Comparison of ENCODE assay signal across 8 mouse cellular contexts in genomic region chr1:100556937-100557336, GRCm38 (mm10).
DNase-seq lines count a peak whose midpoint lies in the region; ATAC-seq and TF ChIP-seq lines count a peak whose summit lies in the region.

No protein-coding gene starts in this region.

- ATAC-seq in lung, embryonic 14.5 days (ENCODE audit: insufficient read depth) = no peak

- no peaks in the 10 kb centered on the region for H3K4me1 ChIP-seq in lung, embryonic 14.5 days (ENCODE audit: insufficient read depth)
- H3K4me1 ChIP-seq in embryonic fibroblast, embryonic 13.5 days (ENCODE audit: control insufficient read depth, insufficient read depth, low read length) = no peaks in the 10 kb centered on the region

- H3K27ac ChIP-seq in lung, embryonic 14.5 days (ENCODE audit: low read depth) = no peak overlapping the region
- H3K27ac ChIP-seq in embryonic fibroblast, embryonic 13.5 days (ENCODE audit: insufficient read depth, low read length) = no peak overlapping the region

- no peak for TF ChIP-seq POLR2A in embryonic fibroblast, embryonic 13.5 days (IDR thresholded peaks at IDR 0.05; ENCODE audit: low read depth, low read length)

- 31% methylated on average over 2 of the region's 2 CpGs for WGBS in lung, embryonic 14.5 days

- no peak overlapping the region for H3K4me3 ChIP-seq in lung, embryonic 14.5 days (ENCODE audit: low read depth, low read length)
- H3K4me3 ChIP-seq in embryonic fibroblast, embryonic 13.5 days (ENCODE audit: insufficient read depth, low read length) = no peak overlapping the region

- TF ChIP-seq CTCF in lung, embryonic 14.5 days (IDR thresholded peaks at IDR 0.05; ENCODE audit: low read depth) = peak; percentile 47
- TF ChIP-seq CTCF in embryonic fibroblast, embryonic 13.5 days (IDR thresholded peaks at IDR 0.05; ENCODE audit: borderline replicate concordance, insufficient read depth, low read length) = peak; percentile 39; the same call in 1 of the 2 replicates

- intact Hi-C loops in left cerebral cortex, postnatal 4 days (cut with DNase I) = no loop called here

- no peak overlapping the region for H3K4me2 ChIP-seq in lung, embryonic 14.5 days

- DNase-seq in adrenal gland, postnatal 25 days = peak; percentile 12
- DNase-seq in adrenal gland, adult 18-20 months (ENCODE audit: low spot score in 2 of 2) = no peak
- DNase-seq in lung, embryonic 14.5 days = peak; percentile 19
- DNase-seq in lung, postnatal 36 days = no peak
- peak; percentile 46 for DNase-seq in left cerebral cortex, postnatal 4 days
- no peak for DNase-seq in c-Kit-positive CD71-positive TER-119-positive erythroid progenitor cells, embryonic 14.5 days (ENCODE audit: low spot score)
- DNase-seq in cerebellum, adult 11-12 months = no peak

- H3K9me3 ChIP-seq in lung, embryonic 14.5 days (ENCODE audit: low read depth, low read length) = no peaks in the 10 kb centered on the region

- no peaks in the 10 kb centered on the region for H3K36me3 ChIP-seq in lung, embryonic 14.5 days (ENCODE audit: insufficient read depth)

- H3K27me3 ChIP-seq in lung, embryonic 14.5 days (ENCODE audit: insufficient read depth, low read length) = no peaks in the 10 kb centered on the region

- no peak overlapping the region for H3K9ac ChIP-seq in lung, embryonic 14.5 days

Comparison
In these comparisons a context has a peak if more than half of its experiments do, and no peak if none do; other contexts are left out.
1. DNase-seq: peak in adrenal gland, postnatal 25 days (single experiment), lung, embryonic 14.5 days (single experiment) and left cerebral cortex, postnatal 4 days (single experiment); none in adrenal gland, adult 18-20 months (0 of 2), lung, postnatal 36 days (single experiment), c-Kit-positive CD71-positive TER-119-positive erythroid progenitor cells, embryonic 14.5 days (single experiment) and cerebellum, adult 11-12 months (single experiment).